Mouse (Mus musculus) lung, adult 2 months (tissue): ENCODE data around the gene Zbtb48.

Experiments used
- CTCF ChIP-seq: fragments of 200-500 bp; IDR thresholded peaks from 2 replicates; pipeline ENCODE4 v1.5.1; 2011; ENCODE audit warnings: mild to moderate bottlenecking, low read length, control low read depth; ENCODE audit not compliant: insufficient read depth
- POLR2A ChIP-seq: fragments of 200-500 bp; IDR thresholded peaks from 2 replicates; pipeline ENCODE4 v1.6.1; 2011; ENCODE audit warnings: low read depth, mild to moderate bottlenecking, control low read depth, low read length, borderline replicate concordance; ENCODE audit errors: extremely low read depth

- TF ChIP-seq CTCF: no peak
- no peak for TF ChIP-seq POLR2A
Measured at GRCm38 (mm10) chr4:152062390-152063110, 35.1 kb upstream of the Zbtb48 start.
